Mouse (Mus musculus): ENCODE results near the gene Pate2.

- TF ChIP-seq CTCF (IDR thresholded peaks at IDR 0.05; ENCODE audit: low read depth), result no peak
- no peak for TF ChIP-seq EP300 (IDR thresholded peaks at IDR 0.05; ENCODE audit: low read depth)
These were observed 579 bp downstream of the Pate2 start for GRCm38 (mm10) chr9:35570663-35571062.

All from heart, postnatal 0 days (tissue).